Mouse (Mus musculus) midbrain, embryonic 15.5 days (tissue): ENCODE measurements around the gene Tspan9. TPM values are rescaled to one million over a fixed set of nuclear protein-coding genes. Genes with fewer than 3 reads are reported as not detected.

ENCODE experiments used
- ATAC-seq: fragments of 200-750 bp; cut with Nextera tagmentation; replicated peaks from 2 replicates; pipeline ENCODE4 v1.8.0; 2017; ENCODE audit warnings: moderate TSS enrichment
- H3K27ac ChIP-seq: fragments of 300-500 bp; sonication (generic); 2 replicates; pipeline ENCODE4 v1.5.1; 2015; ENCODE audit warnings: mild to moderate bottlenecking, inconsistent platforms
- H3K27me3 ChIP-seq: fragments of 300-500 bp; sonication (generic); replicated peaks from 2 replicates; pipeline ENCODE4 v1.6.1; 2015; ENCODE audit warnings: inconsistent platforms
- H3K36me3 ChIP-seq: fragments of 300-500 bp; sonication (generic); replicated peaks from 2 replicates; pipeline ENCODE4 v1.6.1; 2015; ENCODE audit warnings: inconsistent platforms
- H3K4me1 ChIP-seq: fragments of 300-500 bp; sonication (generic); 2 replicates; pipeline ENCODE4 v1.6.1; 2015; ENCODE audit warnings: inconsistent platforms
- H3K4me2 ChIP-seq: fragments of 300-500 bp; sonication (generic); 2 replicates; pipeline ENCODE4 v1.6.1; 2015; ENCODE audit warnings: inconsistent platforms, mild to moderate bottlenecking, moderate library complexity
- H3K4me3 ChIP-seq: fragments of 300-500 bp; sonication (generic); 2 replicates; pipeline ENCODE4 v1.5.1; 2015; ENCODE audit warnings: mild to moderate bottlenecking, inconsistent platforms
- H3K9ac ChIP-seq: fragments of 300-500 bp; sonication (generic); 2 replicates; pipeline ENCODE4 v1.6.1; 2015; ENCODE audit warnings: mild to moderate bottlenecking, inconsistent platforms
- H3K9me3 ChIP-seq: fragments of 300-500 bp; sonication (generic); 2 replicates; pipeline ENCODE4 v1.6.1; 2016; ENCODE audit warnings: inconsistent platforms
- WGBS: fragments of 180-500 bp; shearing (Covaris S2); methylation state at CpG from one replicate; pipeline ENCODE4 v1.1.7; 2015; ENCODE audit warnings: mixed read lengths; 5-methylcytosine and 5-hydroxymethylcytosine counted together
- polyA plus RNA-seq: library from polyadenylated mRNA; unstranded; fragments of >200 nt; fragmentation: Nextera tagmentation; extraction: Ambion mirVana; gene quantifications from 2 replicates; pipeline ENCODE4 v1.2.1, GENCODE M21; 2015

Gene Tspan9
- polyA plus RNA-seq, 1 experiment from 2014 or later: 33.9 TPM

GRCm38 (mm10) chr6:127935105-127935504 is 208.3 kb downstream of the Tspan9 start:
- Histone ChIP-seq H3K27me3 (no peaks in the 10 kb centered on the region), H3K36me3 (no peaks in the 10 kb centered on the region), H3K4me1 (no peaks in the 10 kb centered on the region), H3K9ac (no peak overlapping the region), H3K9me3 (no peaks in the 10 kb centered on the region), H3K27ac (no peak overlapping the region), H3K4me3 (no peak overlapping the region), H3K4me2 (no peak overlapping the region)
- 80% methylated on average over 3 of the region's 3 CpGs for WGBS
- no peak for ATAC-seq

- Histone ChIP-seq H3K36me3 (no peaks in the 10 kb centered on the region), H3K27me3 (no peaks in the 10 kb centered on the region), H3K4me1 (no peaks in the 10 kb centered on the region), H3K9me3 (no peaks in the 10 kb centered on the region), H3K4me3 (no peak overlapping the region), H3K4me2 (no peak overlapping the region), H3K27ac (no peak overlapping the region), H3K9ac (no peak overlapping the region)
- no peak for ATAC-seq
- WGBS: 75% methylated on average over 5 of the region's 5 CpGs
These were observed 209.6 kb downstream of the Tspan9 start for GRCm38 (mm10) chr6:127933841-127934240.

GRCm38 (mm10) chr6:127932697-127933096 is 210.7 kb downstream of the Tspan9 start:
- 72% methylated on average over 5 of the region's 5 CpGs for WGBS
- H3K9ac ChIP-seq: no peak overlapping the region
- H3K4me2 ChIP-seq: no peak overlapping the region
- H3K9me3 ChIP-seq: no peaks in the 10 kb centered on the region
- H3K4me1 ChIP-seq: no peaks in the 10 kb centered on the region
- no peak overlapping the region for H3K4me3 ChIP-seq
- no peaks in the 10 kb centered on the region for H3K27me3 ChIP-seq
- no peak for ATAC-seq
- H3K27ac ChIP-seq: no peak overlapping the region
- H3K36me3 ChIP-seq: no peaks in the 10 kb centered on the region

GRCm38 (mm10) chr6:127928682-127929081 is 214.7 kb downstream of the Tspan9 start:
- 84% methylated on average over 5 of the region's 5 CpGs for WGBS
- H3K4me1 ChIP-seq: no peaks in the 10 kb centered on the region
- H3K4me2 ChIP-seq: no peak overlapping the region
- no peaks in the 10 kb centered on the region for H3K9me3 ChIP-seq
- no peak overlapping the region for H3K27ac ChIP-seq
- no peak overlapping the region for H3K4me3 ChIP-seq
- no peak overlapping the region for H3K9ac ChIP-seq
- H3K27me3 ChIP-seq: no peaks in the 10 kb centered on the region
- H3K36me3 ChIP-seq: no peaks in the 10 kb centered on the region
- no peak for ATAC-seq

GRCm38 (mm10) chr6:127925915-127926314 is 217.5 kb downstream of the Tspan9 start:
- H3K9me3 ChIP-seq: no peaks in the 10 kb centered on the region
- 0 out of 2 replicates have a peak, but pooled peaks cover under 1% of the 10 kb centered on the region for H3K4me1 ChIP-seq
- no peak overlapping the region for H3K27ac ChIP-seq
- H3K9ac ChIP-seq: no peak overlapping the region
- H3K36me3 ChIP-seq: no peaks in the 10 kb centered on the region
- no peaks in the 10 kb centered on the region for H3K27me3 ChIP-seq
- H3K4me2 ChIP-seq: no peak overlapping the region
- ATAC-seq: no peak
- no peak overlapping the region for H3K4me3 ChIP-seq
- WGBS: 55% methylated on average over 9 of the region's 9 CpGs

- Histone ChIP-seq H3K4me2 (no peak overlapping the region), H3K27ac (no peak overlapping the region), H3K9me3 (no peaks in the 10 kb centered on the region), H3K9ac (no peak overlapping the region), H3K4me1 (peaks cover 6% of the 10 kb centered on the region; the same call in 1 of the 2 replicates), H3K4me3 (no peak overlapping the region), H3K27me3 (no peaks in the 10 kb centered on the region), H3K36me3 (no peaks in the 10 kb centered on the region)
- 70% methylated on average over 6 of the region's 6 CpGs for WGBS
- ATAC-seq: no peak
These were observed 218.6 kb downstream of the Tspan9 start for GRCm38 (mm10) chr6:127924750-127925149.

- H3K27me3 ChIP-seq: no peaks in the 10 kb centered on the region
- H3K27ac ChIP-seq: no peak overlapping the region
- H3K4me3 ChIP-seq: no peak overlapping the region
- H3K9me3 ChIP-seq: no peaks in the 10 kb centered on the region
- peaks cover 6% of the 10 kb centered on the region; the same call in 1 of the 2 replicates for H3K4me1 ChIP-seq
- ATAC-seq: no peak
- H3K4me2 ChIP-seq: no peak overlapping the region
- H3K9ac ChIP-seq: no peak overlapping the region
- 89% methylated on average over 9 of the region's 9 CpGs for WGBS
- no peaks in the 10 kb centered on the region for H3K36me3 ChIP-seq
These were observed 220.1 kb downstream of the Tspan9 start for GRCm38 (mm10) chr6:127923296-127923695.

GRCm38 (mm10) chr6:127921996-127922395 is 221.4 kb downstream of the Tspan9 start:
- Histone ChIP-seq H3K4me3 (no peak overlapping the region), H3K9ac (no peak overlapping the region), H3K4me2 (no peak overlapping the region), H3K27ac (no peak overlapping the region), H3K27me3 (no peaks in the 10 kb centered on the region), H3K36me3 (no peaks in the 10 kb centered on the region), H3K4me1 (peaks cover 6% of the 10 kb centered on the region; the same call in 1 of the 2 replicates), H3K9me3 (no peaks in the 10 kb centered on the region)
- WGBS: 48% methylated on average over 9 of the region's 9 CpGs
- no peak for ATAC-seq

- 4% methylated on average over 8 of the region's 8 CpGs for WGBS
- H3K27me3 ChIP-seq: no peaks in the 10 kb centered on the region
- H3K27ac ChIP-seq: no peak overlapping the region
- no peak overlapping the region for H3K4me3 ChIP-seq
- no peak overlapping the region for H3K4me2 ChIP-seq
- no peaks in the 10 kb centered on the region for H3K9me3 ChIP-seq
- ATAC-seq: no peak; the same call in 1 of the 2 replicates
- H3K36me3 ChIP-seq: no peaks in the 10 kb centered on the region
- H3K4me1 ChIP-seq: peaks cover 6% of the 10 kb centered on the region; the same call in 1 of the 2 replicates
- no peak overlapping the region for H3K9ac ChIP-seq
These were observed 222.7 kb downstream of the Tspan9 start for GRCm38 (mm10) chr6:127920652-127921051.

GRCm38 (mm10) chr6:127919491-127919890 is 223.9 kb downstream of the Tspan9 start:
- no peak overlapping the region for H3K9ac ChIP-seq
- ATAC-seq: no peak
- H3K4me2 ChIP-seq: no peak overlapping the region
- H3K4me3 ChIP-seq: no peak overlapping the region
- H3K9me3 ChIP-seq: no peaks in the 10 kb centered on the region
- H3K27me3 ChIP-seq: no peaks in the 10 kb centered on the region
- H3K4me1 ChIP-seq: peaks cover 6% of the 10 kb centered on the region; the same call in 1 of the 2 replicates
- no peaks in the 10 kb centered on the region for H3K36me3 ChIP-seq
- H3K27ac ChIP-seq: no peak overlapping the region
- 87% methylated on average over 6 of the region's 6 CpGs for WGBS

GRCm38 (mm10) chr6:127917712-127918111 is 225.7 kb downstream of the Tspan9 start:
- no peak overlapping the region for H3K9ac ChIP-seq
- H3K27me3 ChIP-seq: no peaks in the 10 kb centered on the region
- no peaks in the 10 kb centered on the region for H3K9me3 ChIP-seq
- ATAC-seq: no peak
- peaks cover 6% of the 10 kb centered on the region; the same call in 1 of the 2 replicates for H3K4me1 ChIP-seq
- no peak overlapping the region for H3K4me2 ChIP-seq
- 77% methylated on average over 4 of the region's 4 CpGs for WGBS
- H3K4me3 ChIP-seq: no peak overlapping the region
- no peaks in the 10 kb centered on the region for H3K36me3 ChIP-seq
- H3K27ac ChIP-seq: no peak overlapping the region

- Histone ChIP-seq H3K27ac (no peak overlapping the region), H3K4me1 (peaks cover 6% of the 10 kb centered on the region; the same call in 1 of the 2 replicates), H3K9ac (no peak overlapping the region), H3K4me2 (no peak overlapping the region), H3K4me3 (no peak overlapping the region), H3K9me3 (no peaks in the 10 kb centered on the region), H3K36me3 (no peaks in the 10 kb centered on the region), H3K27me3 (no peaks in the 10 kb centered on the region)
- 0 out of 2 replicates have a peak, but pooled peaks have one; percentile 25 for ATAC-seq
- WGBS: 69% methylated on average over 3 of the region's 3 CpGs
These were observed 226.4 kb downstream of the Tspan9 start for GRCm38 (mm10) chr6:127916993-127917392.

- ATAC-seq: 0 out of 2 replicates have a peak, but pooled peaks have one; percentile 14
- no peaks in the 10 kb centered on the region for H3K4me1 ChIP-seq
- no peaks in the 10 kb centered on the region for H3K9me3 ChIP-seq
- H3K9ac ChIP-seq: no peak overlapping the region
- no peak overlapping the region for H3K4me3 ChIP-seq
- H3K27ac ChIP-seq: no peak overlapping the region
- 90% methylated on average over 3 of the region's 3 CpGs for WGBS
- H3K27me3 ChIP-seq: no peaks in the 10 kb centered on the region
- H3K36me3 ChIP-seq: no peaks in the 10 kb centered on the region
- no peak overlapping the region for H3K4me2 ChIP-seq
These were observed 230.5 kb downstream of the Tspan9 start for GRCm38 (mm10) chr6:127912938-127913337.
